Mouse (Mus musculus): ENCODE data around the gene Cript. TPM values are rescaled to one million over a fixed set of nuclear protein-coding genes. Genes with fewer than 3 reads are reported as not detected.

Cript gene
- total RNA-seq, 2 experiments from 2014 or later = 60.3 to 88.1 TPM

Other genes with a start within 250 kb of the Cript start
- not detected in 2 replicates for gene Tmem247, start 108.2 kb upstream of the Cript start, total RNA-seq (2015)
- not detected in 2 replicates for gene Tmem247, start 108.2 kb upstream of the Cript start, total RNA-seq (2017)
- not detected in 2 replicates for gene Atp6v1e2, start 77.7 kb upstream of the Cript start, total RNA-seq (2015)
- gene Atp6v1e2, start 77.7 kb upstream of the Cript start, total RNA-seq (2017) = not detected in 2 replicates
- gene Rhoq, start 62.5 kb upstream of the Cript start, total RNA-seq (2015) = 2.4 and 4.5 TPM in 2 replicates
- gene Rhoq, start 62.5 kb upstream of the Cript start, total RNA-seq (2017) = 1.9 and 3.8 TPM in 2 replicates
- gene Pigf, start 144 bp upstream of the Cript start, total RNA-seq (2015) = 15.1 and 15.5 TPM in 2 replicates
- gene Pigf, start 144 bp upstream of the Cript start, total RNA-seq (2017) = 20.8 TPM in 2 replicates
- gene Socs5, start 82.1 kb downstream of the Cript start, total RNA-seq (2015) = 4.4 and 5.1 TPM in 2 replicates
- 4.2 and 5.5 TPM in 2 replicates for gene Socs5, start 82.1 kb downstream of the Cript start, total RNA-seq (2017)
- 41.7 and 41.8 TPM in 2 replicates for gene Mcfd2, start 240.4 kb downstream of the Cript start, total RNA-seq (2015)
- 111 and 130 TPM in 2 replicates for gene Mcfd2, start 240.4 kb downstream of the Cript start, total RNA-seq (2017)